Mouse (Mus musculus) ES-E14 (cell line): ENCODE results near the gene Hypk.
"Not testable (repeated sequence)": the region's sequence is repeated elsewhere in the genome, so short reads cannot be mapped to it uniquely, and the experiment has no call there.

ENCODE experiments used
- CHD2 ChIP-seq: IDR thresholded peaks from 2 replicates; pipeline ENCODE4 v1.6.1; 2014; ENCODE audit warnings: mild to moderate bottlenecking, low read depth, low read length, inconsistent platforms
- MAFK ChIP-seq: IDR thresholded peaks from 2 replicates; pipeline ENCODE4 v1.6.1; 2014; ENCODE audit warnings: mild to moderate bottlenecking, low read depth, low read length, inconsistent platforms; ENCODE audit not compliant: insufficient read depth
- ZC3H11A ChIP-seq: IDR thresholded peaks from 2 replicates; pipeline ENCODE4 v1.6.1; 2012; ENCODE audit warnings: low read depth, mild to moderate bottlenecking, inconsistent platforms, low read length, borderline replicate concordance

DNA sequence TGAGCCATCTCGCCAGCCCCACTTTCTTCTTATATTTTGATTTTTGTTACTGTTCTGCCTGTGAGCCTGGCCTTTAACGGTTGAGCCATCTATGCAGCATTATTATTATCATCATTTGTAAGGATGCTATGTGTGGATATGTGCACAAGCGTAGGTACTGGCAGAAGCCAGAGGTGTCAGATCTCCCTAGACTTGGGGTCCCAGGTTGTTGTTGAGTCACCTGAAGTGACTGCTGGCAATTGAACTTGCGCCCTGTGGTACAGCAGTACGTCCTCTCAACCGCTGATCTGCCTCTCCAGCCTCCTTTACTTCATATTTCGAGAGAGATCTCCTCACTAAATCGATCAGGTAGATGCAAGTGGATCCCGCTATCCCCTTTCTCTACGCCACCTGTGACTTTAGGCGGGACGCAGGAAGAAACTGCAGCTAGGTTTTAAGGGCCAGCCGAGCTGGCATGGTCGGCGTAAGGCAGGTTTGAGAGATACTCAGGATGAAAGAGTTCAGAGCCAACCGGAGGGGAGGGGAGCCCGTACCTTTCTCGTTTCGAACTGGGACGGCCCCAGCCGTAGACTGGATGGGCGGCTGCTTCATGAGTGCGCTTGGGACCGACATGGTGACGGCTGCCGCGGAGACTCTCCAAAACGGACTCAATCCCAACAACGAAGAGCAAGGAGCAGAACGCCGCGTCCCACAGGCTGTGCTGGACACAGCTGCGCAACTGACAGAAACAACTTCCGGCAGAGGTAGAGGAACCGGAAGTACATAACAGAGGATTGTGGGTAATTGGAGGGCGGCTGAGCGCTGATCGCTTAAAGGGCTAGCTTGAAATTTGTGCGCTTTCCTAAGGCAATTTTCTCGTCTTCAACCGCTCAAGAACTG lies 20.4 kb downstream of the Hypk start, which contains the start of gene Mfap1b:
- TF ChIP-seq MAFK, ZC3H11A, CHD2: not testable (repeated sequence)
